Mouse (Mus musculus) cortical plate, adult 2 months (tissue): ENCODE data around the gene Fgf12.

ENCODE experiments used
- CTCF ChIP-seq: fragments of 200-500 bp; IDR thresholded peaks from 2 replicates; pipeline ENCODE4 v1.5.1; 2011; ENCODE audit warnings: mild to moderate bottlenecking, control low read depth, low read length; ENCODE audit not compliant: insufficient read depth; ENCODE audit errors: extremely low read depth
- POLR2A ChIP-seq: fragments of 200-500 bp; IDR thresholded peaks from 2 replicates; pipeline ENCODE4 v1.6.1; 2011; ENCODE audit warnings: mild to moderate bottlenecking, low read length, control low read depth; ENCODE audit not compliant: insufficient read depth; ENCODE audit errors: extremely low read depth

DNA sequence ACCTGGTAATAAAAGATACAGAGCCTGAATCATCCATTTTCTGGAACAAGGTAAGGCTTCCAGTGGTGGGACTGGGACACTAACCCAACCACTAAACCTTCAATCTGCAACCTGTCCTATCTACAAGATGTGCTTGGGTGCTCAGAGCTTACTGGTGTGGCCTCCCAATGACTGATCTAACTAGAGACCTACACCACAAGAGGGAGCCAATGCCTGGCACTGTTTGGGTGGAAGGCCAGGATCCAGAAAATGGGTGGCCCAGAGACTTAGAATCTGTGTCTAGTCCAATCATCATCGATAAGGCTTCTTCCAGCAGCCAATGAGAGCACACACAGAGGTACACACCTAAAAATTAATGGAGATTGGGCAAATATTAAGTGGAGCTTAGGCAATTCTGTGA, 414.9 kb downstream of the Fgf12 start:
- TF ChIP-seq CTCF = 0 out of 2 replicates have a peak, but pooled peaks have one; percentile 7
- TF ChIP-seq POLR2A = no peak
